Mouse (Mus musculus): ENCODE measurements around the gene Prune2. TPM values are rescaled to one million over a fixed set of nuclear protein-coding genes. Genes with fewer than 3 reads are reported as not detected.

Prune2 gene
- polyA plus RNA-seq, 1 experiment = 0.48 TPM

DNA sequence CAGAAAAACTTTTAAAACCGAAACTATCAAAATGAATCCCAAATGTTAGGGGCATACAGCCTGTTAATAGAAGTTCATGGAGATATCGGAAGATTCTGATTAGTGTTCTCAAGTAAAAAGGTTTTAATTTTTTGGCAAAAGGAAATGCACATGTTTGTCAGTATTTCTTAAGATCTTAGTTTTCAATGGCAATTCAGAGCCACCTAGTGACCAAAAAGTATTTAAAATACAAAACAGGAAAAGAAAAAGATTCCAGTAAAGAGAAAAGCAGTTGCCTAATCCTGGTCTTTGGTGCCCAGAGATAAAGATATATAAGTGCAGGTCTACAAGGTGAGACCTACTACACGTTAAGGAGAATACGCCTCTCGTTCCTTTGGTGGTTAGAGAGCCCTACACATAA, 115.3 kb downstream of the Prune2 start:
- WGBS = 89% methylated on average over 5 of the region's 5 CpGs
- no peak for DNase-seq
- Histone ChIP-seq H3K4me1 (ENCODE audit: control insufficient read depth, insufficient read depth, low read length) (no peaks in the 10 kb centered on the region), H3K27me3 (replicated peaks; ENCODE audit: control insufficient read depth, insufficient read depth, low read length) (no peaks in the 10 kb centered on the region; the same call in 1 of the 2 replicates), H3K36me3 (ENCODE audit: control insufficient read depth, insufficient read depth, low read length) (no peaks in the 10 kb centered on the region), H3K4me3 (ENCODE audit: insufficient read depth, low read depth, low read length) (no peak overlapping the region), H3K27ac (ENCODE audit: insufficient read depth, low read depth, low read length) (no peak overlapping the region)
- TF ChIP-seq CTCF (conservative IDR thresholded peaks at IDR 0.05; ENCODE audit: insufficient read depth, insufficient read length, low read depth, low read length) = no peak
- TF ChIP-seq POLR2A (IDR thresholded peaks at IDR 0.05; ENCODE audit: low read depth, low read length) = no peak

DNA sequence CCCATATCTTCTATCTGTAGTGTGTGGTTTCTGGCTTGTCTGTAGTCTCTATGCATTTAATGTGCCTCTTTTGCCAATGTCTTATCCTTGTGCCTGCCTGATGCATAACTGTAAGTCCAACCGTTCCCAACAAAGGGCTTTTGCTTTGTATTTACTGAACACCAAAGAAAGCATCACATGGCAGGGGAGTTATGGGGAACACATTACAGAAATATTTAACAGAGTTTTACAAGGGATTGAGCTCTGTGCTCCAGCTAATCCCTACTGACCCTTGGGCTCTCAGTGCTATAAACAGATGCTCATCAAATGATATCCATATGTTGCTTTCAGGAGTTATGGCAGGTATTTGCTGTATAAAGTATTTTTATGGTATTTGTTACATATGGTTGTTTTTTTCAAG, 116.3 kb downstream of the Prune2 start:
- TF ChIP-seq CTCF (conservative IDR thresholded peaks at IDR 0.05; ENCODE audit: insufficient read depth, insufficient read length, low read depth, low read length) (no peak), POLR2A (IDR thresholded peaks at IDR 0.05; ENCODE audit: low read depth, low read length) (no peak)
- 94% methylated on average over 1 of the region's 1 CpGs for WGBS

DNA sequence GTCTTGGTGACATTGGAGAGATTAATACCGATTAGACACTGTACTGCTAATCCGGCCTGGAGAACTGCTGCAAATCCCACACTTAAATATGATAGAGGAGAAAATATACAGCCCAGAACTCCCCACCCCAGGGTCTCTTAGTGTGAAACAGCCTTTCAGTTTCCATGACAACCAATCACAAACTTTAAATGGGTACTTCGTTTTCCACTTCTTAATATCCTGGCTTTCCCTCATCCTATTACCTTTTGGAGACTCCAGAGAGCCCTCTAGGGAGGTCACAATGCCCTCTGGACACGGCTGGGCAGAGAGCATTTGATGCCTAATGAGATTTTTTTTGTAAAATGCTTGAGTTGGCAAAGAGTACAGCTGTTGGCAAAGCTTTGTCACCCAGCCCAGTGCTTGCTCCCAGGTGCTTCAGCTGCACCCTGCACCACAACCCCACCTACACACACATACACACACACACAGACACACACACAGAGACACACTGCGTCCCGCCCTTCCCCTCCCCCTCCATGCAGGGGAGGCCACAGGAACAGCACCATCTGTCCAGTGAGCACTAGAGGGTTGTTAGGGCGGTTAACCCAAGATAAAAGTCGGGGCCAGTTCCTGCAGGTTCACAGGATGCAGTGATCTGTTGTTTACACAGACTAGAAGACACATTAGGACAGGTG, 122.9 kb downstream of the Prune2 start:
- Histone ChIP-seq H3K27ac (ENCODE audit: insufficient read depth, low read depth, low read length) (no peak overlapping the region), H3K27me3 (replicated peaks; ENCODE audit: control insufficient read depth, insufficient read depth, low read length) (no peaks in the 10 kb centered on the region), H3K4me3 (ENCODE audit: insufficient read depth, low read depth, low read length) (no peak overlapping the region), H3K36me3 (ENCODE audit: control insufficient read depth, insufficient read depth, low read length) (no peaks in the 10 kb centered on the region), H3K4me1 (ENCODE audit: control insufficient read depth, insufficient read depth, low read length) (no peaks in the 10 kb centered on the region)
- TF ChIP-seq CTCF (conservative IDR thresholded peaks at IDR 0.05; ENCODE audit: insufficient read depth, insufficient read length, low read depth, low read length) (no peak), POLR2A (IDR thresholded peaks at IDR 0.05; ENCODE audit: low read depth, low read length) (no peak)
- DNase-seq = peak; percentile 9
- WGBS = 26% methylated on average over 8 of the region's 8 CpGs

More for the DNA sequence above, 116.3 kb downstream of the Prune2 start:
- Histone ChIP-seq H3K27me3 (replicated peaks; ENCODE audit: control insufficient read depth, insufficient read depth, low read length) (no peaks in the 10 kb centered on the region; the same call in 1 of the 2 replicates), H3K27ac (ENCODE audit: insufficient read depth, low read depth, low read length) (no peak overlapping the region), H3K4me3 (ENCODE audit: insufficient read depth, low read depth, low read length) (no peak overlapping the region), H3K4me1 (ENCODE audit: control insufficient read depth, insufficient read depth, low read length) (no peaks in the 10 kb centered on the region), H3K36me3 (ENCODE audit: control insufficient read depth, insufficient read depth, low read length) (no peaks in the 10 kb centered on the region)
- no peak for DNase-seq

DNA sequence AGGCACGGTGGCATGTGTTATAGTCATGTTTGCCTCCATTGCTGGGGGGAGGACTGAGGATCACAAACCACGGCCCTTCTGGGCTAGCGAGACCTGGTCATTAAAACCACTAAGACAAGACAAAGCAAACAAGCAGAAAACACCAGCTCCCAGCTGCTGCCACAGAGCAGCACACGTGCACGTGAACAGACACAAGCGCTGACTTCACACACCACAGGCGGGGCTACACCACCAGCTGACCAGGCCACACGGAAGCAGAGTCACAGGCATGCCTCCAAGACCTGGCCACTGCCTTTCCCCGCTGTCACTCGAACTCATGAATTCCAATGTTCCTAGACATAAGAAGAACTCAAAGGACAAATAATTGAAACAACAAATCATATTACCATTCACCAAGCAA, 125.5 kb downstream of the Prune2 start:
- DNase-seq = no peak
- Histone ChIP-seq H3K27me3 (replicated peaks; ENCODE audit: control insufficient read depth, insufficient read depth, low read length) (no peaks in the 10 kb centered on the region), H3K27ac (ENCODE audit: insufficient read depth, low read depth, low read length) (no peak overlapping the region), H3K4me1 (ENCODE audit: control insufficient read depth, insufficient read depth, low read length) (no peaks in the 10 kb centered on the region), H3K4me3 (ENCODE audit: insufficient read depth, low read depth, low read length) (no peak overlapping the region), H3K36me3 (ENCODE audit: control insufficient read depth, insufficient read depth, low read length) (no peaks in the 10 kb centered on the region)
- WGBS = 71% methylated on average over 10 of the region's 10 CpGs
- TF ChIP-seq POLR2A (IDR thresholded peaks at IDR 0.05; ENCODE audit: low read depth, low read length) (no peak), CTCF (conservative IDR thresholded peaks at IDR 0.05; ENCODE audit: insufficient read depth, insufficient read length, low read depth, low read length) (no peak)

DNA sequence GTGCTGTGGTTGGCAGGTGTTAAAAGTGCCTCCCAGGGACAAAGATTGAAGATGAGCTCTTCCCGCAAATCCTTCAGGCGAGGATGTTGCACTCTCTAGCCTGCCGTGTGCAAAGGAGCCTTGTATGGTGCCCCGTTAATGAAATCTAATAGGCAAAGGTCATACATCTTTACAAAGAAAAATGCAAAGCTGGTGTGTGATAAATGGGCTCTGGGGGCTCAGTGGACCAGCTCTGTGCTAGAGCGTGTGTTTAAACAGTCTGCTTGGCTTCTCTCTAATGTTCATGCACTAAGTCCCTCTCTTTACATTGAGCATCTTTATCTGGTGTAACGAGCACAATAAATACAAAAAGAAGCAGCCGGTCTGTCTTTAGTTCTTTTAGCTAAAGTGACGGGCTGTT, 138.1 kb downstream of the Prune2 start:
- Histone ChIP-seq H3K4me1 (ENCODE audit: control insufficient read depth, insufficient read depth, low read length) (no peaks in the 10 kb centered on the region), H3K36me3 (ENCODE audit: control insufficient read depth, insufficient read depth, low read length) (no peaks in the 10 kb centered on the region), H3K27me3 (replicated peaks; ENCODE audit: control insufficient read depth, insufficient read depth, low read length) (no peaks in the 10 kb centered on the region), H3K4me3 (ENCODE audit: insufficient read depth, low read depth, low read length) (no peak overlapping the region), H3K27ac (ENCODE audit: insufficient read depth, low read depth, low read length) (no peak overlapping the region)
- DNase-seq = no peak
- TF ChIP-seq POLR2A (IDR thresholded peaks at IDR 0.05; ENCODE audit: low read depth, low read length) (no peak), CTCF (conservative IDR thresholded peaks at IDR 0.05; ENCODE audit: insufficient read depth, insufficient read length, low read depth, low read length) (no peak)
- WGBS = 37% methylated on average over 8 of the region's 8 CpGs

DNA sequence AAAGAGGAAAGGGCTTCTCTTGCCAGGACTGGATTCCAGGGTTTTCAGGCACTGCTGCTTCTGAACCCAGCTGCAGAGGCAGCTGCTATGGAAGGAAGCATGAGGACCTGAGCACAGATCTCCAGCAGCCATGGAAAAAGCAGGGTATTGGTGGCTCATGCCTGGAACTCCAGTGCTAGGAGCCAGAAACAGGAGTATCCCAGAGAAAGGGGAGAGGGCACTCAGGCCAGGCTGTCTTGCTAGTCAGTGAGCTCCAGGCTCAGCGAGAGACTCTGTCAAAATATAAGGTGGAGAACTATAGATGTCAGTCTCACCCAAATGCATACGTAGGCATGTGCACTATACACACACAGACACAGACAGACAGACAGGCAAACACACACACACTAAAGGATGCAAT, 140.4 kb downstream of the Prune2 start:
- H3K27ac ChIP-seq (ENCODE audit: insufficient read depth, low read depth, low read length) = no peak overlapping the region
- H3K36me3 ChIP-seq (ENCODE audit: control insufficient read depth, insufficient read depth, low read length) = no peaks in the 10 kb centered on the region
- H3K4me1 ChIP-seq (ENCODE audit: control insufficient read depth, insufficient read depth, low read length) = no peaks in the 10 kb centered on the region
- no peak overlapping the region for H3K4me3 ChIP-seq (ENCODE audit: insufficient read depth, low read depth, low read length)
- no peak for DNase-seq
- H3K27me3 ChIP-seq (replicated peaks; ENCODE audit: control insufficient read depth, insufficient read depth, low read length) = no peaks in the 10 kb centered on the region
- WGBS = 82% methylated on average over 2 of the region's 2 CpGs
- no peak for TF ChIP-seq CTCF (conservative IDR thresholded peaks at IDR 0.05; ENCODE audit: insufficient read depth, insufficient read length, low read depth, low read length)
- no peak for TF ChIP-seq POLR2A (IDR thresholded peaks at IDR 0.05; ENCODE audit: low read depth, low read length)

DNA sequence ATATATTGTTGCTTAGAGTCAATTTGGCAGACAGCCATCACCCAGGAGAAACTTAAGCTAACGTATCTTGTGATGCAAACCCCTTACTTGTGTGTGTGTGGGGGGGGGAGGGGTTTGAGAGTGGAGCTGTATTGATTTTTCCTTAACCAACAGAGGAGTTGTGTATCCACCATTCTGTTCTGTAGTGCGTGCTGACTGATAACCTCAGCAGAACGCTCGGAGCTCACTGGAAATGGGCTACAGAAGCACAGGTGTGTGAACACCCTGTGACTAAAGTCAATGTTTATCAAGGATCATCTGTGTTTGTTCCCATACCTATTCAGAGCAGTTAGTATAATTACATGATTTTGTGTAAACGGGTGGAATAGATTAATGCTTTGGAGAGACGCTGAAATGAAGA, 141.3 kb downstream of the Prune2 start:
- DNase-seq = no peak
- TF ChIP-seq POLR2A (IDR thresholded peaks at IDR 0.05; ENCODE audit: low read depth, low read length) (no peak), CTCF (conservative IDR thresholded peaks at IDR 0.05; ENCODE audit: insufficient read depth, insufficient read length, low read depth, low read length) (no peak)
- no peaks in the 10 kb centered on the region for H3K27me3 ChIP-seq (replicated peaks; ENCODE audit: control insufficient read depth, insufficient read depth, low read length)
- H3K4me1 ChIP-seq (ENCODE audit: control insufficient read depth, insufficient read depth, low read length) = no peaks in the 10 kb centered on the region
- no peak overlapping the region for H3K27ac ChIP-seq (ENCODE audit: insufficient read depth, low read depth, low read length)
- 78% methylated on average over 6 of the region's 6 CpGs for WGBS
- no peak overlapping the region for H3K4me3 ChIP-seq (ENCODE audit: insufficient read depth, low read depth, low read length)
- H3K36me3 ChIP-seq (ENCODE audit: control insufficient read depth, insufficient read depth, low read length) = no peaks in the 10 kb centered on the region
